Mouse (Mus musculus) cerebellum, postnatal 36 days (tissue): Measurements from ENCODE around the gene E430018J23Rik.
"Not testable (repeated sequence)": the region's sequence is repeated elsewhere in the genome, so short reads cannot be mapped to it uniquely, and the experiment has no call there.

Experiments
- DNase-seq, 2 experiments: peaks; one replicate each; pipeline ENCODE4 v3.0.0; 2021 to 2022; ENCODE audit warnings: mixed read lengths in 2 of 2

E430018J23Rik gene

GRCm38 (mm10) chr7:127375271-127376245 lies 17.9 kb downstream of the E430018J23Rik start, which contains the start of gene Zfp747:
Gene Zfp747 (minus strand): TSS chr7:127376050.
- DNase-seq, result peak; percentile 94 to 99

GRCm38 (mm10) chr7:127371870-127372269 lies 21.6 kb downstream of the E430018J23Rik start:
- DNase-seq, result not testable (repeated sequence)

DNA sequence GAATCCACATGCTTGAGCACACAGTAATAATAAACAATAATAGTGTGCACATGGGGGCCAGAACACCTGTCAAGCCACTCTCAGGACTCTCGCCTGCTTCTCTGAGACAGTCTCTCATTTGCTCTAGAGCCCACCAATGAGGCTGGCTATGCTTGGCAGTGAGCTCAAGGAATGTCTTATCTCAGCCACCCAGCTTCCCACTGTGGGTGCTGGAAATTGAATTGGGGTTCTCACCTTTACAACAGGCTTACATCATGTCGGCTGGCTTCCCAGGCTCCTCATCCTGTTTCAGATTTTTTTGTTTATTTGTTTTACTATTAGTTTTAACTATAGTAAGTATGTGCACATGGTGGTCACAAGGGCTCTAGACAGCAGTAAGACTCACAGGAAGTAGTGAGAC lies 22.2 kb downstream of the E430018J23Rik start:
- no peak for DNase-seq

- DNase-seq, result no peak
Measured at GRCm38 (mm10) chr7:127366249-127366648, 27.2 kb downstream of the E430018J23Rik start.

DNA sequence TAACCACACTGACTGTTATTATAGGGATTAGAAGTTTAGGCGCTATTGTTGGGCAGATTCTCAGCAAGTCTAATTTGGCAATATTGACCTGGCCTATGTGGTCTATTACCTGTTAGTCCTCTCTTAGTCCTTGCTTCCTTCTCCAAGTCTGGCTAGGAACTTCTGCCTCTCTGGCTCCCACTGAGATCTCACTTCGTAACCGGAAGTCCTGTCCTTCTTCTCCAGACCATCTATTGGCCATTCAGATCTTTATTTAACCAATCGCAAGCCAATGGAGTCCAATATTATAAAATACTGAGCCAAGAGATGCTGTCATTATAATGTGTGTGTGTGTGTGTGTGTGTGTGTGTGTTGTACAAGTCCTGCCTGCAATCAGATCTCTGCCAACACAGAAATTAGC lies 29.3 kb downstream of the E430018J23Rik start:
- DNase-seq, result no peak

- peak; percentile 68 to 70 for DNase-seq
Measured at GRCm38 (mm10) chr7:127363475-127363921, 29.9 kb downstream of the E430018J23Rik start.

GRCm38 (mm10) chr7:127362418-127362817 lies 31.0 kb downstream of the E430018J23Rik start:
- peak in 1 of 2 experiments; percentile 47 for DNase-seq

GRCm38 (mm10) chr7:127361449-127361848 lies 32.0 kb downstream of the E430018J23Rik start:
- DNase-seq, result no peak

DNA sequence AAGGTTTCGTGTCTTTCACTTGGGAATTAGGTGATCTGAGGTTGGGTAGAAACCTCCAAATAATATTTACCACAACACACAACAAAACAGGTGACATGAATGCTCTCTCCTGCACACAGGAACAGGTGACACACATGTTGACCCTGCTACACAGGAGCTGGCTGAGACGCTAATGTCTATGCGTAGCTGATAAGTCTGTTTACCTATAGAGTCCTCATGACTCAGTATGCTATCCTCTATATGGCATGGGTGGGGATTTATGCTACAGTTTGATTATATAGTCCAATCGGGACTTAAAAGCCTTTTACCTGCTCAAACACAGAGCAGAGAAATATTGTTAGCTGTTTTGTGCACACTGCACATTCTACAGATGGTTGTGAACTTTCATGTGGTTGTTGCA lies 33.2 kb downstream of the E430018J23Rik start:
- DNase-seq, result no peak

- no peak for DNase-seq
Measured at GRCm38 (mm10) chr7:127358472-127358871, 35.0 kb downstream of the E430018J23Rik start.

- DNase-seq, result no peak
Measured at GRCm38 (mm10) chr7:127357871-127358270, 35.6 kb downstream of the E430018J23Rik start.

GRCm38 (mm10) chr7:127355796-127356195 lies 37.6 kb downstream of the E430018J23Rik start:
- DNase-seq, result no peak

DNA sequence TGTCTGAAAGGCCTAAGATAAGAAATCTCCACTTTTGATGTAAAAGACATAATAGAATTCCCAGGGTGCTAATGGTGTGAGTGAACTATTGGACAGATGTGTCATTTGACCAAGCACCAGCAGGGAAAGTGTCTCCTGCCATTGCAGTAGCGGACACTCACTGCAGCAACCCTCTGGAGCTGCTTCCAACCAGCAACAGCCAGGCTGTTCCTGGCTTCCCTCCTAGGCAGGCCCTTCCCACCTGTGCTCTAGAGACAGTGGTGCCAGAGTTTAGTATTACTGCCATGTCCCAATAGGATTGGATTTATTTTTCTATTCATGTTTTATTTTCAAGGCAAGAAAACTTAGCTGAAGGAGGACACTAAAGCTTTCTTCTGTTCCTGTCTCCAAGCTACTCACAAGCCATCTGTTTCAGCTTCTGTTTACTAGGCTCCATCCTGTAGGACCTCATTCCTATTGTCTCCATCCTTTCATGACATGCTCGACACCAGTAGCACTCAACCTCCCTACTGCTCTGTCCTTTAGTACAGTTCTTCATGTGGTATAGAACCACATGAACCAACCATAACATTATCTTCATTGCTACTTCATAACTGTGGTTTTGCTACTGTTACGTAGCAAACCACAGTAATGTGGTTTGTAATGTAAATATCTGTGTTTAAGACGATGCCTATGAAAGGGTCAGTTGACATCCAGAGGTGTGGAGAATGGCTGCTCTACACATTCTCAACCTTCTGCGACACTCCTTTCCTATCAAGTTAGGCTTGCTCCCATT lies 42.0 kb downstream of the E430018J23Rik start:
- DNase-seq, result no peak

GRCm38 (mm10) chr7:127346676-127347075 lies 46.8 kb downstream of the E430018J23Rik start:
- no peak for DNase-seq

- peak; percentile 93 to 94 for DNase-seq
Measured at GRCm38 (mm10) chr7:127345512-127346325, 47.7 kb downstream of the E430018J23Rik start, which contains the start of gene Zfp768. Gene Zfp768 (minus strand): TSS chr7:127345589.

- peak in 1 of 2 experiments; percentile 64 for DNase-seq
Measured at GRCm38 (mm10) chr7:127345092-127345491, 48.3 kb downstream of the E430018J23Rik start.

GRCm38 (mm10) chr7:127344371-127344770 lies 49.1 kb downstream of the E430018J23Rik start:
- peak in 1 of 2 experiments; percentile 22 for DNase-seq

GRCm38 (mm10) chr7:127343351-127344019 lies 49.9 kb downstream of the E430018J23Rik start:
- no peak for DNase-seq

DNA sequence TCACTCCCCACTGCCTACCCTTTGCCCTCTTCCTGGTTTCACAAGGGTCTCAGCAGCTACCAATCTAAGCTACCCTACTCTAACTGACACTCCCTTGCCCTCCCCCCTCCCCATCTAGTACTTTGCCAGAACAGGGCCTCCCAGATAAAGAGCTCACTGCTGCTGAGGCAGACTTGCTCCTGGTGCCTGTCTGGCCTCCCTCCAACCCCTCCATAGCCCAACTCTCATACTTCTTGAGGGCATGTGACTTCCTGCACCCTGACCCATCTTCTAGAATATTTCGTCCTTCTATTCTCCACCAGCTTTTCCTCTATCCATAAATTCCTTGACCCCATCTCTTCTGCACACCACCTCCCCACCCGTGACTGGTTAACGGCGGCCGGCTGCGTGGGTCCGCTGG lies 50.5 kb downstream of the E430018J23Rik start:
- DNase-seq, result no peak

- DNase-seq, result no peak
Measured at GRCm38 (mm10) chr7:127342332-127342731, 51.1 kb downstream of the E430018J23Rik start.

GRCm38 (mm10) chr7:127341861-127342260 lies 51.6 kb downstream of the E430018J23Rik start:
- not testable (repeated sequence) for DNase-seq

DNA sequence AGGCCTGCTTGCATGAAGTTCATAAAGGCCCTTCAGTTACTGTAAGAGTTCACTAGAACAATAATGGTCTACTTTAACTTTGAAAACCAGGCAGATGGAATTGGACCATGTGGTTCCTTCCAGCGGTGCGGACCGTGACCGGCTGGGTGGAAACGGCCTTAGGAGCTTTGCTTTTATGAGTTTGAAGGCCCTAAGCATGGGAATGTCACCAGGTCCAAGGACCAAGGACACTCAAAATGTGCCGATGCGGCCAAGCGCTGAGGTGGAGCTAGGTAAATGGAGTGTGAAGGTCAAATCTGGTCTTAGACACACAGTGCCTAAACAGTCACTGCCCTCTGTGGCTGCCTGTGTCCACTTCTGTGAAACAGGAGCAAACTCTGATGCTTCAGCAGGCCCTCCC lies 52.1 kb downstream of the E430018J23Rik start:
- no peak for DNase-seq
